Mouse (Mus musculus): ENCODE data around the gene Dbnl.

Dbnl gene

DNA sequence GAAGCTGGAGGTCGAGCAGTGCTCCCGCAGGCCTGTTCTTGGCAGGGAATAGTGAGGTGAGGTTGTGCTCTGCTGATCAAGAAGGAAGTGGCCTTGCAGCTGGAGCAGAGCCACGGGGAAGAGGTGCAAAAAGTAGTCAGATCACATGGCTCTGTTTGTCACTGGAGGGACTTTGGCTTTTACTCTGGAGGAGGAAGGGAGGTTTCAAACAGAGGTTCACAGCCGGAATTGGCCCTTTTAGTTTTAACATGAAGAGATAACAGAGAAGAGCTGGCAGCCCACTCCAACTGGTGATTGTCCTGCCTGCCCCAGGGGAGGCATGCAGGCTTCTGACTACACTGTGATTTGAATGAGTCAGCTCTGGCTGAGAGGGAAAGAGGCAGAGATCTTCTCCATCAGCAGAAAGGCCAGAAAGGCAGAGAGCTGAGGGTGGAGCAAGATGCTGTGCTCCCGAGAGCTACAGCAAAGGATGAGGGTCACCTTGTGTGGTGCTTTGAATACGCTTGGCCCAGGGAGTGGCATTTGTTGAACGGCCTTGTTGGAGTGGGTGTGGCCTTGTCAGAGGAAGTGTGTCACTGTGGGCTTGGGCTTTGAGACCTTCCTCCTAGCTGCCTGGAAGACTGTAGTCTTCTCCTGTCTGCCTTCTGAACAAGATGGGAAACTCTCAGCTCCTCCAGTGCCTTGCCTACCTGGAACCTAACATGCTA, 58.5 kb downstream of the Dbnl start:
- CTCF ChIA-PET, result interaction anchor here in 2 of 4 experiments (0.6 to 1.2 kb wide), 4 partner anchors 9 to 69 kb away, joined by 3 to 4 read pairs (median 4); no protein-coding TSS in a partner anchor
- POLR2A ChIA-PET, result interaction anchor here in 2 of 4 experiments (0.5 to 2.5 kb wide), 11 partner anchors 7 to 431 kb away, joined by 3 to 8 read pairs (median 3); partner anchors contain the start of gene Polm (in 2 of the 2)

DNA sequence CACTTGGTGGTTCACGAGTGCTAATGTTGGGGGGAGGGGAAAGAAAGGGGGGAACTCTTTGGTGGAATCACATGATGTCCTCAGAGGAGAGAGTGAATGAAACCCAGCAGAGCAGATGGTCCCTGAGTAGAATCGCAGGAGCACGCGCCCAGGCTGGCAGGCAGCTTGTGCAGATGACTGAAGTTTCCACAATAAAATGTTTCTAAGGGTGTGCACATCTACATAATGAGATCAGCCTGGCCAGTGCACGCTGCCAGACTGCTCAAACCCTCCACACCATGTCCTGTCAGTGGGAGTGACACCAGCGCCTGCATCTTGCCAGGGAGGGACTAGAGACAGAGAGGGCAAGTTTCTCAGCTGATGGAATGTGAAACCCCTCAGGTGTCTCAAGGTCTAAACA, 60.5 kb downstream of the Dbnl start:
- ChIA-PET POLR2A (no interaction called here), CTCF (interaction anchor here in 1 of 4 experiments (0.6 kb wide), 1 partner anchor 32 kb away, joined by 3 read pairs; no protein-coding TSS in a partner anchor)

DNA sequence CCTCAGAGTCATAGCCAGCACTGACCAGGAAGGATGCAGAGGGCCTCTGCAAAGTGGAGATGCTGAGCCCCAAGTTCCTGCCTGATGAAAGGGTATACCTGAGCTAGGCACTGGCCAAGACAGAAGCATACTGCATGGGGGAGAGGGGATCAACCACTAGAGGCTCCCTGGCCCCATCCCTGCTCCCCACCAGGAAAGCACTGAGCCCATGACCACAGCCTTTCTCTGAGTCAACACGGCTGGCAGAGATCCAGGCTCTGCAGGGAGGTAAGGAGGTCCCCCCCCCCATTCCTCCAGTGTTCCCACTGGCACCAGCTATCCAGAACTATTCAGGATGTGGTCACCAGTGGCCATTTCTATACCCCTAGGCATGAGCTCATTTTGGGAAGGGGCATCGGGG, 61.0 kb downstream of the Dbnl start:
- POLR2A ChIA-PET, result interaction anchor here in 3 of 4 experiments (0.7 to 1.8 kb wide), 7 partner anchors 12 to 1062 kb away, joined by 3 to 5 read pairs (median 4); no protein-coding TSS in a partner anchor

DNA sequence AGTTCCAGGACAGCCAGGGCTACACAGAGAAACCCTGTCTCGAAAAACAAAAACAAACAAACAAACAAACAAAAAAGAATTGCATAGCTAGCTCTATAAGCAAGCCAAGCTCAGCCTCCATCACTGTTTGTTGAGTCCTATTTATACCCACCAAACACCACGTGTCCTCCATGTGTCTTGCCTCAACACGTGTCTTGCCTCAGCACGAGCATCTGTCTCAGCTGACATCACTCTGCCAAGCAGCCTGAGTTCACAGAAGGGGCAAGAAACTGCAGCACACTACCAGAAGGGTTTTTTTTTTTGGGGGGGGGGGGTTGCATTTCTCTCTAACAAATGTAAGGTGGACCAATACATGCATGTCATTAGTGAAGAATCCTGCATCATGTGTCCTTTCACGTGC, 62.2 kb downstream of the Dbnl start:
- CTCF ChIA-PET, result interaction anchor here in 2 of 4 experiments (0.6 to 1.5 kb wide), 3 partner anchors 30 to 36 kb away, joined by 3 to 4 read pairs (median 3); no protein-coding TSS in a partner anchor
- POLR2A ChIA-PET, result interaction anchor here in 2 of 4 experiments (0.5 to 1.8 kb wide), 11 partner anchors 11 to 232 kb away, joined by 3 to 8 read pairs (median 4); partner anchors contain the start of genes Pgam2 (in 1 of the 2) and Polm (in 1 of the 2)

More for the DNA sequence above, 61.0 kb downstream of the Dbnl start:
- CTCF ChIA-PET, result interaction anchor here in 1 of 4 experiments (1.5 kb wide), 1 partner anchor 37 kb away, joined by 4 read pairs; no protein-coding TSS in a partner anchor
